Mouse (Mus musculus) lung, postnatal 0 days (tissue): Measurements from ENCODE around the gene Sfxn4. TPM values are rescaled to one million over a fixed set of nuclear protein-coding genes. Genes with fewer than 3 reads are reported as not detected.
A peak's percentile ranks its signal among the peaks of the same experiment; 100 is the strongest.

Experiments used
- ATAC-seq: fragments of 200-750 bp; cut with Nextera tagmentation; 2 replicates; pipeline ENCODE4 v1.8.0; 2017; ENCODE audit warnings: moderate library complexity
- DNase-seq: peaks from one replicate; pipeline ENCODE4 v3.0.0-alpha.2; 2016; ENCODE audit warnings: low spot score
- H3K27ac ChIP-seq: fragments of 300-500 bp; sonication (generic); 2 replicates; pipeline ENCODE4 v1.5.1; 2014; ENCODE audit warnings: antibody characterized with exemption, mild to moderate bottlenecking, low read length, mixed read lengths
- H3K27me3 ChIP-seq: fragments of 300-500 bp; sonication (generic); replicated peaks from 2 replicates; pipeline ENCODE4 v1.6.1; 2014; ENCODE audit warnings: low read length, mixed read lengths; ENCODE audit not compliant: insufficient read depth
- H3K36me3 ChIP-seq: fragments of 300-500 bp; sonication (generic); 2 replicates; pipeline ENCODE4 v1.6.1; 2014; ENCODE audit warnings: low read length, mixed read lengths; ENCODE audit not compliant: insufficient read depth
- H3K4me1 ChIP-seq: fragments of 300-500 bp; sonication (generic); 2 replicates; pipeline ENCODE4 v1.6.1; 2014; ENCODE audit warnings: antibody characterized with exemption, low read depth, low read length, mixed read lengths; ENCODE audit not compliant: insufficient read depth
- H3K4me2 ChIP-seq: fragments of 300-500 bp; sonication (generic); replicated peaks from 2 replicates; pipeline ENCODE4 v1.6.1; 2014; ENCODE audit warnings: low read depth, mild to moderate bottlenecking, low read length, moderate library complexity, mixed read lengths
- H3K4me3 ChIP-seq: fragments of 300-500 bp; sonication (generic); 2 replicates; pipeline ENCODE4 v1.5.1; 2014; ENCODE audit warnings: low read depth, low read length
- H3K9ac ChIP-seq: fragments of 300-500 bp; sonication (generic); replicated peaks from 2 replicates; pipeline ENCODE4 v1.6.1; 2014; ENCODE audit warnings: low read depth, mild to moderate bottlenecking
- H3K9me3 ChIP-seq: fragments of 300-500 bp; sonication (generic); 2 replicates; pipeline ENCODE4 v1.6.1; 2016; ENCODE audit warnings: low read length, mixed read lengths
- CTCF ChIP-seq: IDR thresholded peaks from 2 replicates; pipeline ENCODE4 v1.5.1; 2016; ENCODE audit warnings: antibody characterized with exemption, mild to moderate bottlenecking
- EP300 ChIP-seq: IDR thresholded peaks from 2 replicates; pipeline ENCODE4 v1.6.1; 2016; ENCODE audit warnings: antibody characterized with exemption, mild to moderate bottlenecking, control low read depth
- WGBS: fragments of 180-500 bp; shearing (Covaris S2); extraction: QIAGEN DNeasy Blood & Tissue Kit; methylation state at CpG from one replicate; pipeline ENCODE4 v1.1.7; 2014; 5-methylcytosine and 5-hydroxymethylcytosine counted together
- polyA plus RNA-seq: library from polyadenylated mRNA; unstranded; fragments of >200 nt; fragmentation: Nextera tagmentation; extraction: Ambion mirVana; gene quantifications from 2 replicates; pipeline ENCODE4 v1.2.1, GENCODE M21; 2015

The Sfxn4 gene
- polyA plus RNA-seq, 1 experiment from 2014 or later = 3.7 TPM

GRCm38 (mm10) chr19:60793170-60793707 is 68.0 kb downstream of the Sfxn4 start:
- Histone ChIP-seq H3K4me2 (no peak overlapping the region), H3K27me3 (no peaks in the 10 kb centered on the region), H3K9ac (no peak overlapping the region), H3K4me1 (no peaks in the 10 kb centered on the region), H3K27ac (no peak overlapping the region), H3K9me3 (no peaks in the 10 kb centered on the region), H3K36me3 (no peaks in the 10 kb centered on the region), H3K4me3 (no peak overlapping the region)
- WGBS = 72% methylated on average over 2 of the region's 2 CpGs
- ATAC-seq (no peak), DNase-seq (no peak)
- TF ChIP-seq EP300 (no peak), CTCF (no peak)

GRCm38 (mm10) chr19:60791164-60791563 is 70.1 kb downstream of the Sfxn4 start:
- ATAC-seq (no peak), DNase-seq (no peak)
- Histone ChIP-seq H3K4me1 (0 out of 2 replicates have a peak, but pooled peaks cover 2% of the 10 kb centered on the region), H3K27me3 (no peaks in the 10 kb centered on the region), H3K4me3 (peak overlapping the region; percentile 97), H3K9ac (peak overlapping the region; percentile 100), H3K36me3 (no peaks in the 10 kb centered on the region), H3K9me3 (no peaks in the 10 kb centered on the region), H3K4me2 (peak overlapping the region; percentile 80), H3K27ac (peak overlapping the region; percentile 99)
- no peak for TF ChIP-seq CTCF
- TF ChIP-seq EP300 = no peak
- WGBS = 11% methylated on average over 9 of the region's 9 CpGs

DNA sequence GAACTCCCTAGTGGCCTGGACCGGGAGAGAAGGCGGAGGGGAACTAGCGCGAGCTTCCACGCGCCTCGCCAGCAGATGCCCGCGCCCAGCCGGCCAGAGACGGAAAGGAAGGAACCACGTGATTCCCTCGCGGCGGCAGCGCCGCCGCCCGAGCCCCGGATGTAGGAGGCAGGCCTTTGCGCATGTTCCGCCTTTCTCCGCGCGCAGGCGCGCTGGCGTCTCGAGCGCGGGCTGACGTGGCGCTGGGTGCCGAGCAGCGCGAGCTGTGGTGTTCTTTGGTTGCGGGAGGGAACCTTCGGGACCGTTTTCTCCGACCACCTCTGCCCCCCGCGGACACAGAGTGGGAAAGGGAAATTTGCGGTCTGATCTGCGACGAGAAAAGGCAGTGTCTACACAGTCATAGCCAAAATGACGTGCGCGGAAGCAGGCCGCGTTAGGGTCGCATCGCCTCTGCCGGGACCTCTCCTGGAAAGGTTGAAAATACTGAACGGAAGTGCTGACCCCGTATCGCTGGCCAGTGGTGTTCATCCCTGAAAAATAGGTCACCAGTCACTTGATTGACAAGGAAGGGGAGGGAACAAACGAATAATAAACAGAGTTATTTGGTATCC is 70.6 kb downstream of the Sfxn4 start, which contains the start of gene Eif3a:
TSS of gene Eif3a (minus strand) at position 108 of the 611 bp plus-strand sequence.
- WGBS = 1% methylated on average over 54 of the region's 57 CpGs
- Histone ChIP-seq H3K27ac (peak within 1 kb of the TSS; percentile 99), H3K9me3 (no peaks in the 10 kb centered on the region), H3K4me1 (0 out of 2 replicates have a peak, but pooled peaks cover 6% of the 10 kb centered on the region), H3K4me3 (peak within 1 kb of the TSS; percentile 97), H3K36me3 (no peaks in the 10 kb centered on the region), H3K9ac (peak within 1 kb of the TSS; percentile 100), H3K27me3 (no peaks in the 10 kb centered on the region), H3K4me2 (peak within 1 kb of the TSS; percentile 80)
- ATAC-seq = peak; percentile 95
- TF ChIP-seq CTCF (peak; percentile 9), EP300 (no peak)
- peak; percentile 98 for DNase-seq

DNA sequence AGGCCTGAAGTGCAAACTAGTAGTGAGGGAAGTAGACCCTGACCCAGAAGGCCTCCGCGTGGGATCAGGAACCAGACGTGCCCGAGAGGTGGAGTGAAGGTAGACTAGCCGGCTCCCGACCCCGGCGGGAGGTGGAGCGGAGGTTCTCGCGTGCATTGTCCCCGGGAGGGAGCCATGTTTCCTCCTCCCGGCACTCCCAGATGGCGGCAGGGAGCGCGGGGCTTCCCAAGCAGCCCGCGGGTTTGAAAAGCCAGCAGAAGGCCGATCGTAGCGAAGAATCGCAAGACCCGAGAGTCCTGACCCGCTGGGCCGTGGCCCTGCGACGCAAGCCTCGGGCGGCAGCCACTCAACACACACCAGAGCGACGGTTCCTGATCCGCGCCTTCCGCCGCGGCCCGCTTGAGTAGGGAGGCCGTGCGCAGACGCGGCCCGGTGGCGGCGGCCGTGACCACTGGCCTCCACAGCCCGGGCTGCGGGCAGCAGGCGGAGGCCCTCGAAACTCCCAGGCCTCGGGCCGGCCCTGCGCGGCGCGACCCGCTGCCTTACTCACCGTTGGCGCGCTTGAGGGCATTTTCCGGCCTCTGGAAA is 71.3 kb downstream of the Sfxn4 start:
- no peaks in the 10 kb centered on the region for H3K36me3 ChIP-seq
- WGBS = under 1% methylated on average over 48 of the region's 60 CpGs
- H3K4me2 ChIP-seq = peak overlapping the region; percentile 80
- ATAC-seq (peak; percentile 61), DNase-seq (peak; percentile 73)
- H3K27me3 ChIP-seq = no peaks in the 10 kb centered on the region
- peak overlapping the region; percentile 97 for H3K4me3 ChIP-seq
- no peak for TF ChIP-seq EP300
- TF ChIP-seq CTCF = peak; percentile 11; the same call in 1 of the 2 replicates
- H3K9ac ChIP-seq = peak overlapping the region; percentile 100
- peak overlapping the region; percentile 99 for H3K27ac ChIP-seq
- H3K4me1 ChIP-seq = 0 out of 2 replicates have a peak, but pooled peaks cover 6% of the 10 kb centered on the region
- H3K9me3 ChIP-seq = no peaks in the 10 kb centered on the region

- Histone ChIP-seq H3K9me3 (no peaks in the 10 kb centered on the region), H3K4me1 (0 out of 2 replicates have a peak, but pooled peaks cover 6% of the 10 kb centered on the region), H3K27me3 (no peaks in the 10 kb centered on the region), H3K9ac (peak overlapping the region; percentile 100), H3K36me3 (no peaks in the 10 kb centered on the region), H3K4me2 (peak overlapping the region; percentile 80), H3K4me3 (peak overlapping the region; percentile 97), H3K27ac (peak overlapping the region; percentile 99)
- peak; percentile 19 for DNase-seq
- TF ChIP-seq CTCF = no peak
- no peak for TF ChIP-seq EP300
- WGBS = under 1% methylated on average over 7 of the region's 7 CpGs
- no peak for ATAC-seq
Measured at GRCm38 (mm10) chr19:60789452-60789851, 71.8 kb downstream of the Sfxn4 start.

GRCm38 (mm10) chr19:60788214-60788960 is 72.9 kb downstream of the Sfxn4 start:
- WGBS = 22% methylated on average over 6 of the region's 6 CpGs
- Histone ChIP-seq H3K36me3 (no peaks in the 10 kb centered on the region), H3K27ac (no peak overlapping the region), H3K4me3 (no peak overlapping the region; the same call in 1 of the 2 replicates), H3K9ac (no peak overlapping the region; the same call in 1 of the 2 replicates), H3K27me3 (no peaks in the 10 kb centered on the region), H3K4me1 (0 out of 2 replicates have a peak, but pooled peaks cover 6% of the 10 kb centered on the region), H3K9me3 (no peaks in the 10 kb centered on the region), H3K4me2 (peak overlapping the region; percentile 80)
- no peak for DNase-seq
- no peak for TF ChIP-seq EP300
- TF ChIP-seq CTCF = no peak
- no peak for ATAC-seq
